Mouse (Mus musculus) splenic B cell, adult 2 months (primary cell): ENCODE results near the gene Myo16.

Experiments used
- DNase-seq: peaks from one replicate; pipeline ENCODE4 v3.0.0-alpha.2; 2011; ENCODE audit warnings: low read depth, low spot score
- H3K27me3 ChIP-seq: 2 replicates; pipeline ENCODE4 v1.6.1; 2012; ENCODE audit warnings: mild to moderate bottlenecking, low read length, moderate library complexity, mixed read lengths; ENCODE audit not compliant: control insufficient read depth, poor library complexity, insufficient read depth, severe bottlenecking
- H3K36me3 ChIP-seq: 2 replicates; pipeline ENCODE4 v1.6.1; 2012; ENCODE audit warnings: mild to moderate bottlenecking, low read length, moderate library complexity, mixed read lengths; ENCODE audit not compliant: control insufficient read depth, poor library complexity, insufficient read depth, severe bottlenecking

The Myo16 gene

GRCm38 (mm10) chr8:10303992-10304391 is 150.3 kb downstream of the Myo16 start:
- DNase-seq, result no peak
- Histone ChIP-seq H3K27me3 (no peaks in the 10 kb centered on the region), H3K36me3 (no peaks in the 10 kb centered on the region)

DNA sequence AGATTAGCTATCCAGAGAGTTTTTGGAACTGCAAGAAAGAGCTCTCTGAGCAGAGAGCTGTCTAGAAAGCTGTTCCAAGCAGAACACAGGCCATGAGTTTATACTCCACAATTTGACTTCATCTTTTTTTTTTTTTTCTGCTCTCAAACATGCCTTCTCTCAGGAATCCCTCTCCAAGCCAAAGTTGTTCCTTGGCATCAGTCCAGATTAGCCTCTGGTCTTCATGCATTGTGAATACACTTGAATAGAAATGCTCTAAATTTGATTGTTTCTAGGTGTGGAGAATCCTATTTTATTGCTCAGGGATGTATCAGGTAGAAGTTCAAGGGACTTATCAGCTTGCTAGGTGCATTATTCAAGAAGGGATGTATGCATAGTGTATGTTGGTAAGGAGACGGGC is 151.0 kb downstream of the Myo16 start:
- no peaks in the 10 kb centered on the region for H3K36me3 ChIP-seq
- DNase-seq, result no peak

GRCm38 (mm10) chr8:10307345-10307744 is 153.6 kb downstream of the Myo16 start:
- no peaks in the 10 kb centered on the region for H3K27me3 ChIP-seq
- no peak for DNase-seq
- no peaks in the 10 kb centered on the region for H3K36me3 ChIP-seq

More for the DNA sequence above, 151.0 kb downstream of the Myo16 start:
- H3K27me3 ChIP-seq, result no peaks in the 10 kb centered on the region

DNA sequence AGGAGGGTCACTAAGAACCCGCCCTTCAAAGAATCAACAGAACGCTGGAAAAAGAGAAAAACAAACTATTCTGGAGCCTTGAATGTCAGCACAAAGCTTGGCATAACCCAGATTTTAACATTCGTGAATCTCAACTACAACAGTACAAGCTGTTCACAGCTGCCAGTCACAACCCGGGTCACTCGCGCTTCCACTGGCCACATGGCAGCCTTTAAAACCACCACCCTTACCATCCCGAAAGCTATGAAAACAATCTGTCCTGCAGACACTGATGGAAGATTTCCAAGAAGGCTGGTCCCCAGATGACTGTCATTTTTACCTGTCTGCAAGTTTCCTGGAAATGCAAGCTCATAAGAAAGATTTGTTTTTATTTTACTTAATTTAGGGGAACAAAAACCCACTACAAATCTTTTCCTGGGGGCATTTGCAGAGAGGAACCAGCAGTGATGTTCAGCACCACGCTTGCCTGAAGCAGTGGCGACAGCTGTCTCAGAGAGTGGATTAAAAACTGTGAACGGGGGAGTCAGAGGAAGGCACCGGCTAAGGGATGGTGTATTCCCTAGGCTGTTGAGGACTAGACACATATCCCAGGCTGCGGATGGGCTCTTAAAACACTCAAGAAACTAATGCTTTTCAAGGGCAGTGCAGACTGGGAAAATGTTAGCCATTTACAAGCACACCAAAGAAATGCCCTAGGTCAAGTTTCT is 154.2 kb downstream of the Myo16 start:
- Histone ChIP-seq H3K36me3 (no peaks in the 10 kb centered on the region), H3K27me3 (no peaks in the 10 kb centered on the region)
- no peak for DNase-seq

- Histone ChIP-seq H3K27me3 (no peaks in the 10 kb centered on the region), H3K36me3 (no peaks in the 10 kb centered on the region)
- no peak for DNase-seq
Measured at GRCm38 (mm10) chr8:10310470-10310869, 156.8 kb downstream of the Myo16 start.

DNA sequence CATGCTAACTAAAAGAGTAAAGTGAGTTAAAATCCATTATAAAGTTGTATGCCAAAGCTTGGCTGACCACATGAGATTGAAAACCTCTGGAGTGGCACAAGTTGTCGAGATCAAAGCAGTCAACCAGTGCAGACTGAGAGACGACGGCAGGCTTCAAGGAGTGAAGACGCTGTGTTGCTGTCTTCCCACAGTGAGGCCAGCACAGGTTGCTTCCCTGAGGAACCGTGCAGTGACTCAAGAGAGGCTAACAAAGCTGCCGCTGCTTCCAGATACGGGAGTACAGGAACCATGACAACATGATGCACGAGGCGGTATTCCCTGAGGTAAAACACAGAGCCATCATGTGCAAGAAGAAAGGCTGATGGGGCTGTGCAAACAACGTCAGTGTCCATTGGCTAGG is 158.6 kb downstream of the Myo16 start:
- H3K36me3 ChIP-seq, result no peaks in the 10 kb centered on the region
- no peaks in the 10 kb centered on the region for H3K27me3 ChIP-seq
- DNase-seq, result no peak

- H3K27me3 ChIP-seq, result no peaks in the 10 kb centered on the region
- no peak for DNase-seq
- H3K36me3 ChIP-seq, result no peaks in the 10 kb centered on the region
Measured at GRCm38 (mm10) chr8:10316201-10316600, 162.5 kb downstream of the Myo16 start.

- Histone ChIP-seq H3K27me3 (no peaks in the 10 kb centered on the region), H3K36me3 (no peaks in the 10 kb centered on the region)
- DNase-seq, result no peak
Measured at GRCm38 (mm10) chr8:10318103-10318502, 164.4 kb downstream of the Myo16 start.

DNA sequence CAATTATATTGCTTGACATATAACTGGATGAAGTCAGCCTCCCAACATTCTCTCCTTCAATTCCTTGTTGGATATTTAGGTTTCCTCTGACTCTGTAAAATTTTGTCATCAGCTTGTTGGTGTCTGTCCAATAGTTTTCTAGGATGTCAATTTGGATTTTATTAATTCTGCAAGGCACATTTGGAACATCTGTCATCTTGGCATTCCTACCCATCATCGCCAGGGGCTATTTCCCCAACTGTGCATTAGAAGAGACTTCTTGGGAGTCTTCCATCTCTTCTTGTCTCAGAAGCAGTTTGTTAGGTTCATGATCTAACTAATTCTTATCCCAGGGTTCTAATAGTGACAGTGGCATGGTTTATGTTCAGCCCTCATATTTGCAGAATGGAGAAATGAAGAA is 196.7 kb downstream of the Myo16 start:
- no peaks in the 10 kb centered on the region for H3K27me3 ChIP-seq
- no peaks in the 10 kb centered on the region for H3K36me3 ChIP-seq

GRCm38 (mm10) chr8:10358711-10359110 is 205.0 kb downstream of the Myo16 start:
- Histone ChIP-seq H3K36me3 (no peaks in the 10 kb centered on the region), H3K27me3 (no peaks in the 10 kb centered on the region)
- no peak for DNase-seq

More for the DNA sequence above, 196.7 kb downstream of the Myo16 start:
- no peak for DNase-seq

DNA sequence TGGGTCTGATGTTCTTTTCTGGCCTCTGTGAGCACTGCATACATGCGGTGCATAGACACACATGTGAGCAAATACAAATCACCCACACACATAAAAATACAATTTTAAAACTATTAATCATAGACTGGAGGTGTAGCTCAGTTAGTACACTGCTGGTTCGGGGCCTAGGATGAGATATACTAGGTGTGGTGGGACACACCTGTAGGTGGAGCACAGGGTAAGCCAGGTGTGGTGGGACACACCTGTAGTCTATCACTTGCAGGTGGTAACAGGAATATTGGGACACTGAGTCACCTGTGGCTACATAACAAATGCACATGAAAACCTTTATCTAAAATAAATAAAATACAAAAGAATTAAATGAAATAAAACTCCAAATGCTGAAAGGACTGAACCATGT is 209.2 kb downstream of the Myo16 start:
- H3K27me3 ChIP-seq, result no peaks in the 10 kb centered on the region
- H3K36me3 ChIP-seq, result no peaks in the 10 kb centered on the region
- DNase-seq, result no peak

GRCm38 (mm10) chr8:10363654-10364406 is 210.1 kb downstream of the Myo16 start:
- no peaks in the 10 kb centered on the region for H3K36me3 ChIP-seq
- DNase-seq, result no peak
- no peaks in the 10 kb centered on the region for H3K27me3 ChIP-seq

GRCm38 (mm10) chr8:10366141-10366540 is 212.4 kb downstream of the Myo16 start:
- Histone ChIP-seq H3K27me3 (no peaks in the 10 kb centered on the region), H3K36me3 (no peaks in the 10 kb centered on the region)
- no peak for DNase-seq

- no peak for DNase-seq
- Histone ChIP-seq H3K27me3 (no peaks in the 10 kb centered on the region), H3K36me3 (no peaks in the 10 kb centered on the region)
Measured at GRCm38 (mm10) chr8:10372571-10372970, 218.9 kb downstream of the Myo16 start.

GRCm38 (mm10) chr8:10387143-10387542 is 233.4 kb downstream of the Myo16 start:
- DNase-seq, result no peak
- no peaks in the 10 kb centered on the region for H3K36me3 ChIP-seq
- no peaks in the 10 kb centered on the region; the same call in 1 of the 2 replicates for H3K27me3 ChIP-seq
